In genomic region chr7:43545656-43546545, GRCm38 (mm10) we compare ENCODE assay signal across 1 mouse cellular context.
TF ChIP-seq lines count a peak whose summit lies in the region.

No protein-coding gene starts in this region.

TF ChIP-seq in C2C12, 6 proteins besides CTCF, POLR2A, EP300 and RAD21 (continued from another document):
- TF ChIP-seq MYOG (IDR thresholded peaks at IDR 0.05; ENCODE audit: control insufficient read depth, extremely low read depth, insufficient read length) (no peak), CEBPB (IDR thresholded peaks at IDR 0.05; ENCODE audit: low read depth) (peak; percentile 73), USF1 (IDR thresholded peaks at IDR 0.05; ENCODE audit: low read depth) (peak; percentile 24), FOSL1 (IDR thresholded peaks at IDR 0.05; ENCODE audit: insufficient read depth, low read length, poor library complexity, severe bottlenecking) (no peak), MAX (IDR thresholded peaks at IDR 0.05) (no peak)
